Mouse (Mus musculus): ENCODE data around the gene Cyp4f17.

DNA sequence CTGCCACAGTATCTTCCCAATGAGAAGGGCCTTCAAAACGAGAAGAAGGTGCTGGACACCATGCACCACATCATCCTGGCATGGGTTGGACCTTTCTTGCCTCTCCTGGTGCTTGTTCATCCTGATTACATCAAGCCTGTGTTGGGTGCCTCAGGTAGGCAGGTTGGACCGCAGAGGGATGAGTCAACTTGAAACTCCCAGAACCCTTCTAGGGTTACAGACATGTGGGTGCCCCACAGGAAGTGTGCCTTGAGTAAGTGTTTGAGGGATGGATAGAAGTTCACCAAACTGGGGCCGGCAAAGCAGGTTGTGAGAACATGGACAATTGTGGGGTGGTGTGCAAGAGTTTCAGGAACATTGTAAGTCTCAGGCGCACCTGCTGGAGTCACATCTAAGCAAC lies 35.1 kb upstream of the Cyp4f17 start:
- TF ChIP-seq POLR2A (IDR thresholded peaks at IDR 0.05; ENCODE audit: insufficient read depth, low read depth, low read length) (no peak), CTCF (IDR thresholded peaks at IDR 0.05; ENCODE audit: insufficient read depth, low read depth, low read length) (no peak)
